Mouse (Mus musculus): Measurements from ENCODE around the gene Tnxb. TPM values are rescaled to one million over a fixed set of nuclear protein-coding genes. Genes with fewer than 3 reads are reported as not detected.
A peak's percentile ranks its signal among the peaks of the same experiment; 100 is the strongest.

The Tnxb gene
- polyA plus RNA-seq, 1 experiment from 2014 or later: 0.08 TPM

- DNase-seq (no peak), ATAC-seq (ENCODE audit: low read depth) (no peak)
- WGBS (ENCODE audit: insufficient replicate concordance): 76% methylated on average over 10 of the region's 10 CpGs
- H3K27me3 ChIP-seq: peaks cover 5% of the 10 kb centered on the region; the same call in 1 of the 2 replicates
- H3K4me1 ChIP-seq (replicated peaks): peaks cover 32% of the 10 kb centered on the region
- no peak overlapping the region for H3K4me3 ChIP-seq (replicated peaks)
- H3K9ac ChIP-seq: no peak overlapping the region
- no peak overlapping the region for H3K27ac ChIP-seq
- H3K4me2 ChIP-seq: no peak overlapping the region
- H3K9me3 ChIP-seq (replicated peaks): no peaks in the 10 kb centered on the region
- peaks cover 54% of the 10 kb centered on the region for H3K36me3 ChIP-seq
Observed at GRCm38 (mm10) chr17:34652546-34652945, 17.8 kb upstream of the Tnxb start.

- Histone ChIP-seq H3K4me1 (replicated peaks) (peaks cover 27% of the 10 kb centered on the region), H3K9ac (no peak overlapping the region), H3K9me3 (replicated peaks) (no peaks in the 10 kb centered on the region), H3K36me3 (peaks cover 54% of the 10 kb centered on the region), H3K4me2 (no peak overlapping the region), H3K27me3 (peaks cover 5% of the 10 kb centered on the region; the same call in 1 of the 2 replicates), H3K4me3 (replicated peaks) (no peak overlapping the region), H3K27ac (no peak overlapping the region)
- WGBS (ENCODE audit: insufficient replicate concordance): 78% methylated on average over 8 of the region's 8 CpGs
- no peak for ATAC-seq (ENCODE audit: low read depth)
- DNase-seq: no peak
Observed at GRCm38 (mm10) chr17:34652985-34653384, 17.4 kb upstream of the Tnxb start.

- no peak overlapping the region for H3K27ac ChIP-seq
- no peak overlapping the region for H3K9ac ChIP-seq
- no peak for ATAC-seq (ENCODE audit: low read depth)
- no peak for DNase-seq
- H3K36me3 ChIP-seq: peaks cover 52% of the 10 kb centered on the region
- H3K4me2 ChIP-seq: no peak overlapping the region
- H3K4me3 ChIP-seq (replicated peaks): no peak overlapping the region
- H3K9me3 ChIP-seq (replicated peaks): no peaks in the 10 kb centered on the region
- H3K4me1 ChIP-seq (replicated peaks): peaks cover 20% of the 10 kb centered on the region
- peaks cover 10% of the 10 kb centered on the region for H3K27me3 ChIP-seq
- WGBS (ENCODE audit: insufficient replicate concordance): 55% methylated on average over 9 of the region's 9 CpGs
Observed at GRCm38 (mm10) chr17:34653746-34654285, 16.5 kb upstream of the Tnxb start.

- Histone ChIP-seq H3K9ac (no peak overlapping the region), H3K4me1 (replicated peaks) (peaks cover 17% of the 10 kb centered on the region), H3K9me3 (replicated peaks) (no peaks in the 10 kb centered on the region), H3K36me3 (peaks cover 46% of the 10 kb centered on the region), H3K4me2 (no peak overlapping the region), H3K27me3 (peaks cover 16% of the 10 kb centered on the region), H3K27ac (no peak overlapping the region), H3K4me3 (replicated peaks) (no peak overlapping the region)
- no peak for ATAC-seq (ENCODE audit: low read depth)
- 83% methylated on average over 13 of the region's 13 CpGs for WGBS (ENCODE audit: insufficient replicate concordance)
- DNase-seq: no peak
Observed at GRCm38 (mm10) chr17:34654392-34654791, 15.9 kb upstream of the Tnxb start.

- DNase-seq: no peak
- Histone ChIP-seq H3K4me3 (replicated peaks) (no peak overlapping the region), H3K4me2 (no peak overlapping the region), H3K9ac (no peak overlapping the region), H3K36me3 (peaks cover 39% of the 10 kb centered on the region), H3K27me3 (peaks cover 23% of the 10 kb centered on the region), H3K4me1 (replicated peaks) (peaks cover 16% of the 10 kb centered on the region), H3K27ac (no peak overlapping the region), H3K9me3 (replicated peaks) (no peaks in the 10 kb centered on the region)
- ATAC-seq (ENCODE audit: low read depth): no peak; the same call in 1 of the 2 replicates
- WGBS (ENCODE audit: insufficient replicate concordance): 51% methylated on average over 7 of the region's 7 CpGs
Observed at GRCm38 (mm10) chr17:34655160-34655559, 15.2 kb upstream of the Tnxb start.

- WGBS (ENCODE audit: insufficient replicate concordance): 49% methylated on average over 4 of the region's 4 CpGs
- Histone ChIP-seq H3K4me1 (replicated peaks) (peaks cover 20% of the 10 kb centered on the region), H3K4me3 (replicated peaks) (no peak overlapping the region), H3K27me3 (peaks cover 28% of the 10 kb centered on the region), H3K27ac (no peak overlapping the region), H3K9me3 (replicated peaks) (no peaks in the 10 kb centered on the region), H3K36me3 (peaks cover 35% of the 10 kb centered on the region), H3K9ac (no peak overlapping the region), H3K4me2 (no peak overlapping the region)
- no peak for DNase-seq
- ATAC-seq (ENCODE audit: low read depth): peak; percentile 41
Observed at GRCm38 (mm10) chr17:34655581-34655991, 14.7 kb upstream of the Tnxb start.

GRCm38 (mm10) chr17:34656666-34657065 lies 13.7 kb upstream of the Tnxb start:
- 55% methylated on average over 8 of the region's 8 CpGs for WGBS (ENCODE audit: insufficient replicate concordance)
- Histone ChIP-seq H3K4me1 (replicated peaks) (peaks cover 31% of the 10 kb centered on the region), H3K4me3 (replicated peaks) (no peak overlapping the region), H3K27ac (no peak overlapping the region), H3K36me3 (peaks cover 24% of the 10 kb centered on the region), H3K9ac (no peak overlapping the region), H3K9me3 (replicated peaks) (no peaks in the 10 kb centered on the region), H3K4me2 (no peak overlapping the region), H3K27me3 (peaks cover 38% of the 10 kb centered on the region)
- DNase-seq (no peak), ATAC-seq (ENCODE audit: low read depth) (no peak)

GRCm38 (mm10) chr17:34657271-34657670 lies 13.1 kb upstream of the Tnxb start:
- Histone ChIP-seq H3K4me3 (replicated peaks) (no peak overlapping the region), H3K36me3 (peaks cover 21% of the 10 kb centered on the region), H3K4me1 (replicated peaks) (peaks cover 31% of the 10 kb centered on the region), H3K4me2 (no peak overlapping the region), H3K9me3 (replicated peaks) (no peaks in the 10 kb centered on the region), H3K9ac (no peak overlapping the region), H3K27ac (no peak overlapping the region), H3K27me3 (peaks cover 39% of the 10 kb centered on the region)
- WGBS (ENCODE audit: insufficient replicate concordance): 20% methylated on average over 2 of the region's 2 CpGs
- DNase-seq: no peak
- ATAC-seq (ENCODE audit: low read depth): no peak

GRCm38 (mm10) chr17:34658145-34658544 lies 12.2 kb upstream of the Tnxb start:
- Histone ChIP-seq H3K27me3 (peaks cover 47% of the 10 kb centered on the region), H3K9ac (no peak overlapping the region), H3K36me3 (peaks cover 13% of the 10 kb centered on the region), H3K4me2 (no peak overlapping the region), H3K4me1 (replicated peaks) (peaks cover 31% of the 10 kb centered on the region), H3K27ac (no peak overlapping the region), H3K9me3 (replicated peaks) (no peaks in the 10 kb centered on the region), H3K4me3 (replicated peaks) (no peak overlapping the region)
- WGBS (ENCODE audit: insufficient replicate concordance): 20% methylated on average over 2 of the region's 2 CpGs
- DNase-seq (no peak), ATAC-seq (ENCODE audit: low read depth) (no peak)

GRCm38 (mm10) chr17:34658591-34658990 lies 11.7 kb upstream of the Tnxb start:
- Histone ChIP-seq H3K9me3 (replicated peaks) (no peaks in the 10 kb centered on the region), H3K36me3 (peaks cover 9% of the 10 kb centered on the region), H3K27ac (no peak overlapping the region), H3K4me3 (replicated peaks) (no peak overlapping the region), H3K4me2 (no peak overlapping the region), H3K4me1 (replicated peaks) (peaks cover 31% of the 10 kb centered on the region), H3K27me3 (peaks cover 52% of the 10 kb centered on the region), H3K9ac (no peak overlapping the region)
- DNase-seq (no peak), ATAC-seq (ENCODE audit: low read depth) (no peak)
- WGBS (ENCODE audit: insufficient replicate concordance): 59% methylated on average over 3 of the region's 3 CpGs

GRCm38 (mm10) chr17:34659181-34659896 lies 11.0 kb upstream of the Tnxb start:
- H3K4me2 ChIP-seq: no peak overlapping the region
- H3K4me1 ChIP-seq (replicated peaks): peaks cover 29% of the 10 kb centered on the region
- DNase-seq (no peak), ATAC-seq (ENCODE audit: low read depth) (no peak)
- no peak overlapping the region for H3K4me3 ChIP-seq (replicated peaks)
- WGBS (ENCODE audit: insufficient replicate concordance): 37% methylated on average over 12 of the region's 12 CpGs
- no peaks in the 10 kb centered on the region for H3K9me3 ChIP-seq (replicated peaks)
- H3K27me3 ChIP-seq: peaks cover 54% of the 10 kb centered on the region
- H3K27ac ChIP-seq: no peak overlapping the region
- H3K36me3 ChIP-seq: peaks cover 5% of the 10 kb centered on the region; the same call in 1 of the 2 replicates
- H3K9ac ChIP-seq: no peak overlapping the region

- 43% methylated on average over 3 of the region's 3 CpGs for WGBS (ENCODE audit: insufficient replicate concordance)
- no peaks in the 10 kb centered on the region for H3K9me3 ChIP-seq (replicated peaks)
- ATAC-seq (ENCODE audit: low read depth) (no peak), DNase-seq (no peak)
- peaks cover 54% of the 10 kb centered on the region for H3K27me3 ChIP-seq
- no peak overlapping the region for H3K4me2 ChIP-seq
- H3K36me3 ChIP-seq: no peaks in the 10 kb centered on the region
- H3K4me1 ChIP-seq (replicated peaks): peaks cover 24% of the 10 kb centered on the region
- no peak overlapping the region for H3K4me3 ChIP-seq (replicated peaks)
- H3K27ac ChIP-seq: no peak overlapping the region
- H3K9ac ChIP-seq: no peak overlapping the region
Observed at GRCm38 (mm10) chr17:34659897-34660214, 10.5 kb upstream of the Tnxb start.

All from liver, embryonic 13.5 days (tissue).